Mouse (Mus musculus) forebrain, embryonic 16.5 days (tissue): ENCODE measurements around the gene Cep170b. TPM values are rescaled to one million over a fixed set of nuclear protein-coding genes. Genes with fewer than 3 reads are reported as not detected.

Experiments used
- ATAC-seq: fragments of 200-750 bp; cut with Nextera tagmentation; 2 replicates; pipeline ENCODE4 v1.8.0; 2017; ENCODE audit warnings: mild to moderate bottlenecking, moderate library complexity
- H3K27ac ChIP-seq: fragments of 300-500 bp; sonication (generic); 2 replicates; pipeline ENCODE4 v1.5.1; 2014; ENCODE audit warnings: low read length, control low read depth
- H3K27me3 ChIP-seq: fragments of 300-500 bp; sonication (generic); replicated peaks from 2 replicates; pipeline ENCODE4 v1.6.1; 2014; ENCODE audit warnings: low read length; ENCODE audit not compliant: control insufficient read depth, insufficient read depth
- H3K36me3 ChIP-seq: fragments of 300-500 bp; sonication (generic); 2 replicates; pipeline ENCODE4 v1.6.1; 2014; ENCODE audit not compliant: control insufficient read depth, insufficient read depth
- H3K4me1 ChIP-seq: fragments of 300-500 bp; sonication (generic); replicated peaks from 2 replicates; pipeline ENCODE4 v1.6.1; 2014; ENCODE audit warnings: low read length; ENCODE audit not compliant: control insufficient read depth, insufficient read depth
- H3K4me2 ChIP-seq: fragments of 300-500 bp; sonication (generic); 2 replicates; pipeline ENCODE4 v1.6.1; 2014; ENCODE audit warnings: mild to moderate bottlenecking, low read length, control low read depth
- H3K4me3 ChIP-seq: fragments of 300-500 bp; sonication (generic); replicated peaks from 2 replicates; pipeline ENCODE4 v1.5.1; 2014; ENCODE audit warnings: mild to moderate bottlenecking, low read length, control low read depth
- H3K9ac ChIP-seq: fragments of 300-500 bp; sonication (generic); replicated peaks from 2 replicates; pipeline ENCODE4 v1.6.1; 2014; ENCODE audit warnings: low read depth, low read length, control low read depth
- H3K9me3 ChIP-seq: fragments of 300-500 bp; sonication (generic); 2 replicates; pipeline ENCODE4 v1.6.1; 2016; ENCODE audit warnings: low read length; ENCODE audit not compliant: control insufficient read depth
- WGBS: fragments of 180-500 bp; shearing (Covaris S2); extraction: QIAGEN DNeasy Blood & Tissue Kit; methylation state at CpG from one replicate; pipeline ENCODE4 v1.1.7; 2014; 5-methylcytosine and 5-hydroxymethylcytosine counted together
- polyA plus RNA-seq: library from polyadenylated mRNA; unstranded; fragments of >200 nt; fragmentation: Nextera tagmentation; extraction: Ambion mirVana; gene quantifications from 2 replicates; pipeline ENCODE4 v1.2.1, GENCODE M21; 2015

The Cep170b gene
- polyA plus RNA-seq, 1 experiment from 2014 or later, result 22.9 TPM

DNA sequence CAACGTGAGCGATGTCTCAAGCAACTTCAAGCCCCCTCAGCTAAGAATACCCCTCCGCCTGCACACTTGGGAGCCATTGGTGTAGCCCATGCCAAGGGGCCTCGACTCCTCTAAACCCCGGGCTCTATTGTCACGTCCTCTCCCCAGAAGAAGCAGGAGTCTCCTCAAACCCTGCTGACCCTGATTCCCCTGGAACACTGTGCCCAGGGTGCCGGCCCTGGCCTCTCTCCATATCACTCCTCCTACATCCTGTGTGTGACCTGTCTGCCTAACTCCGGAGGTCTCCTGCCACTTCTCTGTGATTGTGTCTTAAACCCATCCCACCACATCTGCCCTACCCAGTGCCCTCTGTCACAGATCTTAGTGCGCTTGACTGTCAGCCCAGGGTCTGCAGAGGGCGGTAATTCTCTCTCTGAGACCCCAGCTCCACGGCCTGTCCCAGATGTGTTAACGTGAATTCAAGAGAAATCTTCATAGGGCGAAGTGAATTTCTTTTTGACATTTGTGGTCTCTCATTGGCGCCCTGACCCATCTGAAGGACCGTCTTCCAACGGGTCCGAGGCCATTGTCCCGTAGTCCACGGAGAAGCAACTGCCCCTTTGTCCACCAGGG is 42.2 kb upstream of the Cep170b start:
- Histone ChIP-seq H3K9me3 (no peaks in the 10 kb centered on the region), H3K36me3 (no peaks in the 10 kb centered on the region), H3K4me2 (peak overlapping the region; percentile 97), H3K4me1 (peaks cover 29% of the 10 kb centered on the region), H3K4me3 (peak overlapping the region; percentile 56), H3K27ac (no peak overlapping the region), H3K27me3 (peaks cover 23% of the 10 kb centered on the region), H3K9ac (peak overlapping the region; percentile 61)
- ATAC-seq, result no peak
- 17% methylated on average over 19 of the region's 19 CpGs for WGBS

DNA sequence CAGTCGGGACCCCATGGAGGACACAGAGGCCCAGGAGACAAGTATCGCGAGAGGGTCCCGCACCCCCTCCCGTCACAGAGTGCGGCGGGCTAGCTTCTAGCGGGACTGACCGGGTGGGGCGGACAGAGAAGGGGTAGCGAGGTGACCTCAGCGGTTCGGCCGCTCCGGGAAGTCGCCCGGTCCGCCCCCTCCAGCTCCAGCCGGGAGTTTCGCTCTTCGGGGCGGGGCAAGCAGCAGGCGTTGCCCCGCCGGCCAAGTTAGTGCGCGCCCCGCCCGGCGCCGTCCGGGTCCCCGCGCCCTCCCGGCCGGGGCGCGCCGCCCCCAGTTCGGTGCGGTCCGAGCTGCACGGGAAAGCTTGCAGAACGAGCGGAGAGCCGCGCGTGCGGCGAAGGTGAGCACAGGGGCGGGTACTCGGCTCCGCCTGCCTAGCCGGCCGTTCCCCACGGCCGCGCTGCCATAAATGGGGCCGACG is 41.7 kb upstream of the Cep170b start, which contains the start of gene Zbtb42:
Zbtb42 (plus strand) TSS at position 274 of the 472 bp plus-strand sequence.
- no peak within 1 kb of the TSS for H3K27ac ChIP-seq

DNA sequence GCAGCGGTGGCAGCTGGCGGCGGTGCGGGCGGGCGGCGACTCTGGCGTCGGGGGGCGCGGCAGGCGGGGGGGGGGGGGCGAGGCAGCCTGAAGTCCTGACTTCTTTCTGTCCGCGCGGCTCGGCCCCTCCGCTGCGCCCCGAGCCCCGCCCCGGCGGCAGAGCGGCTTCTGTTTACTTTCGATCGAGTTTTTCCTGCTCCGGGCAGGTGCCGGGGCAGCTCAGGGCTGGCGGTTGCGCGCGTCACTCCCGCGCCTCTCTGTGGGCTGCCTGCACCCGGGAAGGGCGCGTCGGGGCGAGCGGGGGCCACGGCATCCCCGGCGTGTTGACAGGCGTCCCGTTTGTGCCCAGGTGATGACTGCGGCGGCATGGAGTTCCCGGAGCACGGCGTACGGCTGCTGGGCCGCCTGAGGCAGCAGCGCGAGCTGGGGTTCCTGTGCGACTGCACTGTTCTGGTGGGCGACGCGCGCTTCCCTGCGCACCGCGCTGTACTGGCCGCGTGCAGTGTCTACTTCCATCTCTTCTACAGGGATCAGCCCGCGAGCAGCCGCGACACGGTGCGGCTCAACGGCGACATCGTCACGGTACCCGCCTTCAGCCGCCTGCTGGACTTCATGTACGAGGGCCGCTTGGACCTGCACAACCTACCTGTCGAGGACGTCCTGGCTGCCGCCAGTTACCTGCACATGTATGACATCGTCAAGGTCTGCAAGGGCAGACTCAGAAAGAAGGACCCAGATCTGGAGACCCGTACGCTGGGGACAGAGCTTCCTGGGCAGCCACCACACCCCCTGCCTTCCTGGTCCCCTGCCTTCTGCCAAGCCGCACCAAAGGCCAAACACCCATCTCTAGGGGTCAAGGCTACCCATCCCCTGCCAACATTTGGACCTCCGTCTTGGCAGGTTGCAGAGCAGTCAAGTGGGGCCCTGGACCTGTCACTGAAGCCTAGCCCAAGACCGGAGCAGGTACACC is 40.9 kb upstream of the Cep170b start:
- Histone ChIP-seq H3K4me2 (peak overlapping the region; percentile 97), H3K27ac (no peak overlapping the region), H3K4me3 (peak overlapping the region; percentile 56), H3K9ac (peak overlapping the region; percentile 61), H3K27me3 (peaks cover 23% of the 10 kb centered on the region), H3K9me3 (no peaks in the 10 kb centered on the region), H3K36me3 (no peaks in the 10 kb centered on the region), H3K4me1 (peaks cover 27% of the 10 kb centered on the region)
- 4% methylated on average over 57 of the region's 87 CpGs for WGBS
- peak; percentile 62 for ATAC-seq

More for the DNA sequence above, 41.7 kb upstream of the Cep170b start, which contains the start of gene Zbtb42:
- Histone ChIP-seq H3K36me3 (no peaks in the 10 kb centered on the region), H3K27me3 (peaks cover 23% of the 10 kb centered on the region), H3K4me3 (peak within 1 kb of the TSS; percentile 56), H3K9ac (peak within 1 kb of the TSS; percentile 61), H3K4me1 (peaks cover 27% of the 10 kb centered on the region), H3K9me3 (no peaks in the 10 kb centered on the region), H3K4me2 (peak within 1 kb of the TSS; percentile 97)
- WGBS, result 0% methylated on average over 46 of the region's 60 CpGs
- 0 out of 2 replicates have a peak, but pooled peaks have one; percentile 10 for ATAC-seq

DNA sequence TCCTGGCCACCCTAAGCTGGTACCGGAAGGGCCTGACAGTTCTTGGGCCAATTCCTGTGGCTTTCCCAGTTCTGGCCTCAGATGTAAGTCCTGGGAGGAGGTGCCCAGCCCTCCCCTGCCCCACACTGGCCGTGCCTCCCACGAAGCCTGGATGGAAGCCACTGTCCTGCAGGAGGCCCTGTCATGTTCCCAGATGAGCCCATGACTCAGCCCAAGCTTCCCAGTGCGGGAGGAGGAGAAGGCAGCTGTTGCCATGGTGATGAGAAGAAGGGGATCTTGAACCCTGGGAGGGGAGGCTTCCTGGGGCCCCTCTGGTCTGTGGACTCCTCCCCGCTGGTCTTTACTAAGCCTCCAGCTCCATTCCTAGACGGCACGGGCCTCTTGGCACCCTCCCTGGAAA is 36.9 kb upstream of the Cep170b start:
- Histone ChIP-seq H3K9me3 (no peaks in the 10 kb centered on the region), H3K4me2 (no peak overlapping the region), H3K36me3 (no peaks in the 10 kb centered on the region), H3K4me3 (no peak overlapping the region), H3K4me1 (peaks cover 13% of the 10 kb centered on the region), H3K27ac (no peak overlapping the region), H3K9ac (no peak overlapping the region), H3K27me3 (peaks cover 16% of the 10 kb centered on the region)
- no peak for ATAC-seq
- WGBS, result 47% methylated on average over 7 of the region's 7 CpGs

DNA sequence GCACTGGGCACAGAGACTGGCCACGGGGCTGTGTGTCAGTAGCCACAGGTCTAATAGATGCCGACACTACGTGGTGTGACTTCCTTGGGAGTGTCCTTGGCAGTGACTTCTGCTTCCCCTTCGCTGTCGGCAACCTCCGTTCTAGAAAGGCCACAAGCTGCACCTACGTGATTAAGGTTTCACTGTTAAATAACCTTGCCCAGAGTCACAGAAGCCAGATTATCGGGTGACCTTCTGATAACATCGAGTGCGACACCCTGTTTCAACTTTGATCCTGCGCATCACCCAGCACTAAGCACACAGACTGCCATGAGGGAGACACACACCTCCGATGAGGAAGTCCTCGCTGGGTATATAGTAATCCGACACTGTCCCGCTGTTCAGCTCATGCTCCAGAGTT is 31.8 kb upstream of the Cep170b start:
- no peak for ATAC-seq
- H3K4me2 ChIP-seq, result no peak overlapping the region
- no peaks in the 10 kb centered on the region for H3K27me3 ChIP-seq
- no peak overlapping the region for H3K4me3 ChIP-seq
- H3K27ac ChIP-seq, result no peak overlapping the region
- 80% methylated on average over 15 of the region's 15 CpGs for WGBS
- H3K9me3 ChIP-seq, result no peaks in the 10 kb centered on the region
- no peak overlapping the region for H3K9ac ChIP-seq
- H3K4me1 ChIP-seq, result peaks cover 8% of the 10 kb centered on the region
- H3K36me3 ChIP-seq, result no peaks in the 10 kb centered on the region

GRCm38 (mm10) chr12:112693185-112694126 is 26.8 kb upstream of the Cep170b start:
- no peaks in the 10 kb centered on the region for H3K9me3 ChIP-seq
- no peaks in the 10 kb centered on the region for H3K27me3 ChIP-seq
- peak overlapping the region; percentile 87 for H3K4me2 ChIP-seq
- H3K36me3 ChIP-seq, result no peaks in the 10 kb centered on the region
- H3K27ac ChIP-seq, result peak overlapping the region; percentile 86
- peak overlapping the region; percentile 82 for H3K9ac ChIP-seq
- peaks cover 14% of the 10 kb centered on the region for H3K4me1 ChIP-seq
- 3% methylated on average over 54 of the region's 54 CpGs for WGBS
- peak overlapping the region; percentile 64 for H3K4me3 ChIP-seq
- peak; percentile 97 for ATAC-seq

DNA sequence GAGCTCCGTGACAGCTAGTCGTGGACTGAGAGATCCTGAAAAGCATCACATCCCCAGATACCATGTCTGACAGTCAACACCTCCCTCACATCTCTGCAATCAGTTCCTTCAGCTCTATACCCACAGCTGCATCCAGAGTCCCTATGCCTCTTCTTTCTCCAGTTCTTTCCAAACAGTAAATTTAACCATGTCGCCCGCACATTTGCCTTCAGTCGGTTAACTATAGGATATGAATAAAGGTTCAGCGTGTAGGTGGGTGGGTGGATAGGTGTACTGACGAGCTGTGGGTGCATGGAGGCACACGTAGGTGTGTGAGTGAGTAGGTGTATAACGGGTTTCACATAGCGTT is 26.2 kb upstream of the Cep170b start:
- Histone ChIP-seq H3K4me2 (peak overlapping the region; percentile 87), H3K36me3 (no peaks in the 10 kb centered on the region), H3K9me3 (no peaks in the 10 kb centered on the region), H3K4me1 (peaks cover 14% of the 10 kb centered on the region), H3K4me3 (peak overlapping the region; percentile 64), H3K27me3 (no peaks in the 10 kb centered on the region), H3K9ac (peak overlapping the region; percentile 82), H3K27ac (peak overlapping the region; percentile 86)
- WGBS, result 85% methylated on average over 10 of the region's 10 CpGs
- ATAC-seq, result 0 out of 2 replicates have a peak, but pooled peaks have one; percentile 6

GRCm38 (mm10) chr12:112696806-112697425 is 23.3 kb upstream of the Cep170b start:
- ATAC-seq, result no peak
- no peak overlapping the region for H3K9ac ChIP-seq
- WGBS, result 84% methylated on average over 3 of the region's 3 CpGs
- no peak overlapping the region for H3K4me3 ChIP-seq
- H3K36me3 ChIP-seq, result no peaks in the 10 kb centered on the region
- H3K4me2 ChIP-seq, result no peak overlapping the region
- no peaks in the 10 kb centered on the region for H3K9me3 ChIP-seq
- H3K27ac ChIP-seq, result no peak overlapping the region
- peaks cover 20% of the 10 kb centered on the region for H3K4me1 ChIP-seq
- H3K27me3 ChIP-seq, result no peaks in the 10 kb centered on the region
